Comparison of ENCODE assay signal across 13 mouse cellular contexts in genomic region chr13:101696827-101697226, GRCm38 (mm10).
DNase-seq lines count a peak whose midpoint lies in the region; ATAC-seq and TF ChIP-seq lines count a peak whose summit lies in the region.
"Had no signal": no experiment of that assay in that cellular context is flagged by ENCODE, and none has a peak within 500 bp of the region (broad histone marks: within the 10 kb centered on the region; RNA-seq: fewer than 3 reads in every experiment).

No protein-coding gene starts in this region.

- ATAC-seq in kidney, embryonic 14.5 days (ENCODE audit: low FRiP score, low TSS enrichment), result no peak
- ATAC-seq in intestine, embryonic 15.5 days, result no peak
- no peak for ATAC-seq in forebrain, embryonic 14.5 days
- ATAC-seq: hindbrain, embryonic 16.5 days had no signal

- no peak overlapping the region for H3K4me2 ChIP-seq in kidney, embryonic 14.5 days (replicated peaks; ENCODE audit: low read depth, low read length)
- H3K4me2 ChIP-seq in intestine, embryonic 15.5 days (replicated peaks), result no peak overlapping the region
- H3K4me2 ChIP-seq in forebrain, embryonic 14.5 days (ENCODE audit: low read length), result no peak overlapping the region
- H3K4me2 ChIP-seq: heart, embryonic 15.5 days; liver, embryonic 13.5 days; midbrain, embryonic 11.5 days had no signal

- H3ac ChIP-seq in C2C12 (ENCODE audit: control insufficient read depth, insufficient read length, low read depth), result no peak overlapping the region

- TF ChIP-seq POLR2A in kidney, adult 2 months (IDR thresholded peaks at IDR 0.05; ENCODE audit: low read depth, low read length), result no peak
- no peak for TF ChIP-seq POLR2A in embryonic fibroblast, embryonic 13.5 days (IDR thresholded peaks at IDR 0.05; ENCODE audit: low read depth, low read length)

- TF ChIP-seq CTCF in kidney, adult 2 months (conservative IDR thresholded peaks at IDR 0.05; ENCODE audit: insufficient read depth, insufficient read length, low read depth, low read length), result no peak
- TF ChIP-seq CTCF in C2C12 (IDR thresholded peaks at IDR 0.05; ENCODE audit: control insufficient read depth, insufficient read depth, insufficient read length), result no peak
- TF ChIP-seq CTCF in embryonic fibroblast, embryonic 13.5 days (IDR thresholded peaks at IDR 0.05; ENCODE audit: borderline replicate concordance, insufficient read depth, low read length), result no peak

- peak overlapping the region; percentile 70; the same call in 1 of the 2 replicates for H3K27ac ChIP-seq in kidney, adult 2 months (ENCODE audit: insufficient read depth, low read depth, low read length)
- H3K27ac ChIP-seq in kidney, embryonic 14.5 days (ENCODE audit: low read depth, low read length), result no peak overlapping the region; the same call in 1 of the 2 replicates
- H3K27ac ChIP-seq in embryonic fibroblast, embryonic 13.5 days (ENCODE audit: insufficient read depth, low read length), result peak overlapping the region; percentile 81
- no peak overlapping the region for H3K27ac ChIP-seq in intestine, embryonic 15.5 days
- H3K27ac ChIP-seq in forebrain, embryonic 14.5 days (ENCODE audit: low read depth, low read length), result no peak overlapping the region
- H3K27ac ChIP-seq: liver, embryonic 13.5 days had no signal

- H3K79me2 ChIP-seq in C2C12 (ENCODE audit: control insufficient read depth, insufficient read depth), result no peaks in the 10 kb centered on the region

- DNase-seq in kidney, adult 2 months, result peak; percentile 61
- DNase-seq in splenic B cell, adult 2 months (ENCODE audit: low read depth, low spot score), result peak; percentile 68
- DNase-seq in layer of hippocampus, adult 9-10 months (ENCODE audit: low spot score), result no peak
- no peak for DNase-seq in forebrain, embryonic 14.5 days (ENCODE audit: low spot score)
- DNase-seq: layer of hippocampus, postnatal 36 days; liver, embryonic 13.5 days had no signal

- H3K9ac ChIP-seq in kidney, embryonic 14.5 days (ENCODE audit: low read depth, low read length), result no peak overlapping the region
- no peak overlapping the region for H3K9ac ChIP-seq in intestine, embryonic 15.5 days
- no peak overlapping the region for H3K9ac ChIP-seq in forebrain, embryonic 14.5 days (ENCODE audit: low read length)
- H3K9ac ChIP-seq: heart, embryonic 15.5 days; liver, embryonic 13.5 days had no signal

- H3K9me3 ChIP-seq in kidney, embryonic 14.5 days (ENCODE audit: control insufficient read depth, low read length), result no peaks in the 10 kb centered on the region
- no peaks in the 10 kb centered on the region for H3K9me3 ChIP-seq in intestine, embryonic 15.5 days
- H3K9me3 ChIP-seq in forebrain, embryonic 14.5 days (replicated peaks; ENCODE audit: control insufficient read depth, low read length), result no peaks in the 10 kb centered on the region
- H3K9me3 ChIP-seq: heart, embryonic 15.5 days; liver, embryonic 13.5 days had no signal

- H3K79me3 ChIP-seq in C2C12 (ENCODE audit: low read depth), result no peaks in the 10 kb centered on the region

- H3K27me3 ChIP-seq in kidney, adult 2 months (replicated peaks; ENCODE audit: control insufficient read depth, insufficient read depth, low read length), result no peaks in the 10 kb centered on the region
- H3K27me3 ChIP-seq in kidney, embryonic 14.5 days (ENCODE audit: control insufficient read depth, insufficient read depth, low read length), result no peaks in the 10 kb centered on the region
- H3K27me3 ChIP-seq in C2C12 (ENCODE audit: control insufficient read depth, insufficient read depth, insufficient read length), result no peaks in the 10 kb centered on the region
- no peaks in the 10 kb centered on the region for H3K27me3 ChIP-seq in splenic B cell, adult 2 months (ENCODE audit: control insufficient read depth, insufficient read depth, low read length, poor library complexity, severe bottlenecking)
- no peaks in the 10 kb centered on the region for H3K27me3 ChIP-seq in intestine, embryonic 15.5 days (replicated peaks)
- H3K27me3 ChIP-seq in forebrain, embryonic 14.5 days (replicated peaks; ENCODE audit: control insufficient read depth, insufficient read depth, low read length), result no peaks in the 10 kb centered on the region
- H3K27me3 ChIP-seq: heart, embryonic 15.5 days; liver, embryonic 13.5 days had no signal

- H3K4me1 ChIP-seq in kidney, adult 2 months (ENCODE audit: control insufficient read depth, insufficient read depth, low read length), result peaks cover 26% of the 10 kb centered on the region; the same call in 1 of the 2 replicates
- H3K4me1 ChIP-seq in kidney, embryonic 14.5 days (ENCODE audit: control insufficient read depth, insufficient read depth, low read length), result peaks cover 15% of the 10 kb centered on the region; the same call in 1 of the 2 replicates
- H3K4me1 ChIP-seq in embryonic fibroblast, embryonic 13.5 days (ENCODE audit: control insufficient read depth, insufficient read depth, low read length), result peaks cover 15% of the 10 kb centered on the region
- H3K4me1 ChIP-seq in intestine, embryonic 15.5 days (replicated peaks), result peaks cover 9% of the 10 kb centered on the region
- peaks cover 16% of the 10 kb centered on the region for H3K4me1 ChIP-seq in forebrain, embryonic 14.5 days (ENCODE audit: control insufficient read depth, insufficient read depth, low read length)

- WGBS in kidney, adult 2 months, result 22% methylated on average over 7 of the region's 7 CpGs
- 47% methylated on average over 7 of the region's 7 CpGs for WGBS in kidney, embryonic 14.5 days
- WGBS in intestine, embryonic 15.5 days, result 62% methylated on average over 7 of the region's 7 CpGs
- 81% methylated on average over 7 of the region's 7 CpGs for WGBS in forebrain, embryonic 14.5 days

- H3K36me3 ChIP-seq in kidney, adult 2 months (ENCODE audit: control insufficient read depth, insufficient read depth, low read length), result peaks cover 1% of the 10 kb centered on the region; the same call in 1 of the 2 replicates
- peaks cover 19% of the 10 kb centered on the region; the same call in 1 of the 2 replicates for H3K36me3 ChIP-seq in kidney, embryonic 14.5 days (ENCODE audit: control insufficient read depth, insufficient read depth, low read length)
- peaks cover 19% of the 10 kb centered on the region for H3K36me3 ChIP-seq in C2C12 (ENCODE audit: control insufficient read depth, insufficient read depth)
- H3K36me3 ChIP-seq in splenic B cell, adult 2 months (ENCODE audit: control insufficient read depth, insufficient read depth, low read length, poor library complexity, severe bottlenecking), result peaks cover 10% of the 10 kb centered on the region
- H3K36me3 ChIP-seq in intestine, embryonic 15.5 days, result 0 out of 2 replicates have a peak, but pooled peaks cover 3% of the 10 kb centered on the region
- H3K36me3 ChIP-seq in forebrain, embryonic 14.5 days (ENCODE audit: control insufficient read depth, insufficient read depth, low read length), result peaks cover 8% of the 10 kb centered on the region

- H3K4me3 ChIP-seq in kidney, adult 2 months (ENCODE audit: insufficient read depth, low read depth, low read length), result no peak overlapping the region
- no peak overlapping the region for H3K4me3 ChIP-seq in kidney, embryonic 14.5 days (ENCODE audit: low read length)
- H3K4me3 ChIP-seq in C2C12 (ENCODE audit: insufficient read depth, poor library complexity, severe bottlenecking), result no peak overlapping the region
- no peak overlapping the region for H3K4me3 ChIP-seq in embryonic fibroblast, embryonic 13.5 days (ENCODE audit: insufficient read depth, low read length)
- H3K4me3 ChIP-seq in intestine, embryonic 15.5 days (replicated peaks), result no peak overlapping the region
- no peak overlapping the region for H3K4me3 ChIP-seq in forebrain, embryonic 14.5 days (ENCODE audit: low read depth, low read length)
- H3K4me3 ChIP-seq: heart, embryonic 15.5 days; liver, embryonic 13.5 days had no signal

TF ChIP-seq in C2C12, 6 proteins besides CTCF, POLR2A, EP300 and RAD21:
- no peak for TF ChIP-seq MYOD1 (IDR thresholded peaks at IDR 0.05; ENCODE audit: control insufficient read depth, insufficient read length, low read depth)
- TF ChIP-seq USF1 (IDR thresholded peaks at IDR 0.05; ENCODE audit: low read depth), result peak; percentile 32
- TF ChIP-seq CEBPB (IDR thresholded peaks at IDR 0.05; ENCODE audit: low read depth), result no peak
- no peak for TF ChIP-seq MAX (IDR thresholded peaks at IDR 0.05)
- no peak for TF ChIP-seq FOSL1 (IDR thresholded peaks at IDR 0.05; ENCODE audit: insufficient read depth, low read length, poor library complexity, severe bottlenecking)
- TF ChIP-seq MYOG (IDR thresholded peaks at IDR 0.05; ENCODE audit: control insufficient read depth, extremely low read depth, insufficient read length), result no peak
TF ChIP-seq in C2C12: peak in this region for 1.

Comparison
In these comparisons a context has a peak if more than half of its experiments do, and no peak if none do; other contexts are left out.
1. H3K27ac ChIP-seq: peak in kidney, adult 2 months (single experiment) and embryonic fibroblast, embryonic 13.5 days (single experiment); none in kidney, embryonic 14.5 days (single experiment), intestine, embryonic 15.5 days (single experiment) and forebrain, embryonic 14.5 days (single experiment).
2. DNase-seq: peak in kidney, adult 2 months (single experiment) and splenic B cell, adult 2 months (single experiment); none in layer of hippocampus, adult 9-10 months (single experiment) and forebrain, embryonic 14.5 days (single experiment).